Mouse (Mus musculus) CH12.LX (cell line): ENCODE measurements at regions not wholly inside any gene's neighbourhood (a gene's known extent, or its start where the extent isn't known, plus 50 kb on each side); places are given as distances from the start of the nearest gene placed in this dataset.

Source experiments
- DNase-seq: peaks from one replicate; pipeline ENCODE4 v3.0.0-alpha.2; 2013; ENCODE audit errors: extremely low read depth
- H3K27ac ChIP-seq: 2 replicates; pipeline ENCODE4 v1.5.1; 2012; ENCODE audit warnings: low read depth, mild to moderate bottlenecking, control low read depth, moderate library complexity; ENCODE audit not compliant: insufficient read depth
- H3K27me3 ChIP-seq: replicated peaks from 2 replicates; pipeline ENCODE3; 2012; ENCODE audit warnings: inconsistent platforms
- H3K36me3 ChIP-seq, 2 experiments: replicated peaks in 1 of 2; 2 replicates each; pipeline versions ENCODE3 to v1.6.1; 2012; ENCODE audit warnings: inconsistent platforms in 1 of 2, low read length in 1 of 2, mild to moderate bottlenecking in 1 of 2, mixed read lengths in 1 of 2, moderate library complexity in 1 of 2; ENCODE audit not compliant: control insufficient read depth in 1 of 2, insufficient read depth in 1 of 2
- H3K4me1 ChIP-seq, 2 experiments: 2 replicates each; pipeline ENCODE4 v1.6.1; 2012; ENCODE audit warnings: inconsistent platforms in 1 of 2, moderate library complexity in 1 of 2; ENCODE audit not compliant: insufficient read depth in 2 of 2, control insufficient read depth in 1 of 2
- H3K4me2 ChIP-seq: 2 replicates; pipeline ENCODE4 v1.6.1; 2012; ENCODE audit warnings: low read depth, mild to moderate bottlenecking, control low read depth; ENCODE audit not compliant: poor library complexity, insufficient read depth, severe bottlenecking
- H3K4me3 ChIP-seq, 3 experiments: fragments of 150-350 bp in 1 of 3; sonication (generic) in 1 of 3; replicated peaks in 1 of 3; 2 replicates each; pipeline versions ENCODE3 to v1.5.1; 2011 to 2012; ENCODE audit warnings: low read depth in 2 of 3, low read length in 2 of 3, mild to moderate bottlenecking in 2 of 3, moderate library complexity in 2 of 3, control low read depth in 1 of 3, improper control_type of control experiment in 1 of 3, inconsistent platforms in 1 of 3, mixed read lengths in 1 of 3; ENCODE audit not compliant: poor library complexity in 1 of 3
- H3K79me2 ChIP-seq: replicated peaks from 2 replicates; pipeline ENCODE4 v1.6.1; 2012; ENCODE audit warnings: mild to moderate bottlenecking, moderate library complexity; ENCODE audit not compliant: control insufficient read depth, poor library complexity, insufficient read depth, severe bottlenecking; ENCODE audit errors: extremely low read depth
- H3K9ac ChIP-seq: 2 replicates; pipeline ENCODE4 v1.6.1; 2012; ENCODE audit warnings: low read depth, mild to moderate bottlenecking, control low read depth, moderate library complexity; ENCODE audit not compliant: insufficient read depth
- H3K9me3 ChIP-seq: replicated peaks from 2 replicates; pipeline ENCODE3; 2012; ENCODE audit warnings: low read length, inconsistent platforms, mixed read lengths
- CHD1 ChIP-seq: IDR thresholded peaks from 2 replicates; pipeline ENCODE4 v1.6.1; 2012; ENCODE audit warnings: low read depth, low read length, improper control_type of control experiment, inconsistent platforms
- CHD2 ChIP-seq: IDR thresholded peaks from 2 replicates; pipeline ENCODE4 v1.6.1; 2011; ENCODE audit warnings: low read length, improper control_type of control experiment
- E2F4 ChIP-seq: IDR thresholded peaks from 2 replicates; pipeline ENCODE4 v1.6.1; 2011; ENCODE audit warnings: low read depth, low read length, improper control_type of control experiment; ENCODE audit not compliant: insufficient replicate concordance
- EP300 ChIP-seq: IDR thresholded peaks from 2 replicates; pipeline ENCODE4 v1.6.1; 2011; ENCODE audit warnings: low read length, improper control_type of control experiment
- IRF4 ChIP-seq: IDR thresholded peaks from 2 replicates; pipeline ENCODE4 v1.6.1; 2014; ENCODE audit warnings: low read depth, mild to moderate bottlenecking, inconsistent platforms, low read length, improper control_type of control experiment
- JUND ChIP-seq: conservative IDR thresholded peaks from 2 replicates; pipeline ENCODE4 v1.6.1; 2011; ENCODE audit warnings: low read depth, low read length, improper control_type of control experiment
- KAT2A ChIP-seq: IDR thresholded peaks from 2 replicates; pipeline ENCODE4 v1.6.1; 2012; ENCODE audit warnings: low read length, improper control_type of control experiment, inconsistent platforms; ENCODE audit not compliant: insufficient replicate concordance
- MAFK ChIP-seq: IDR thresholded peaks from 2 replicates; pipeline ENCODE4 v1.6.1; 2011; ENCODE audit warnings: low read length, improper control_type of control experiment; ENCODE audit not compliant: insufficient replicate concordance
- MAZ ChIP-seq: IDR thresholded peaks from 2 replicates; pipeline ENCODE4 v1.6.1; 2012; ENCODE audit warnings: low read depth, mild to moderate bottlenecking, inconsistent platforms, low read length, improper control_type of control experiment, moderate library complexity
- NELFE ChIP-seq: IDR thresholded peaks from 2 replicates; pipeline ENCODE4 v1.6.1; 2011; ENCODE audit warnings: low read depth, low read length, improper control_type of control experiment
- POLR2AphosphoS2 ChIP-seq: IDR thresholded peaks from 2 replicates; pipeline ENCODE4 v1.6.1; 2011; ENCODE audit warnings: low read depth, low read length, improper control_type of control experiment
- RCOR1 ChIP-seq: conservative IDR thresholded peaks from 2 replicates; pipeline ENCODE4 v1.6.1; 2012; ENCODE audit warnings: low read depth, mild to moderate bottlenecking, inconsistent platforms, low read length, improper control_type of control experiment
- SIN3A ChIP-seq: IDR thresholded peaks from 2 replicates; pipeline ENCODE4 v1.6.1; 2012; ENCODE audit warnings: low read length, improper control_type of control experiment, inconsistent platforms
- SMC3 ChIP-seq: IDR thresholded peaks from 2 replicates; pipeline ENCODE4 v1.6.1; 2011; ENCODE audit warnings: low read depth, low read length, improper control_type of control experiment
- TBP ChIP-seq: conservative IDR thresholded peaks from 2 replicates; pipeline ENCODE4 v1.6.1; 2011; ENCODE audit warnings: low read depth, low read length, improper control_type of control experiment
- UBTF ChIP-seq: IDR thresholded peaks from 2 replicates; pipeline ENCODE4 v1.6.1; 2012; ENCODE audit warnings: low read depth, mild to moderate bottlenecking, inconsistent platforms, low read length, improper control_type of control experiment, moderate library complexity
- ZC3H11A ChIP-seq: IDR thresholded peaks from 2 replicates; pipeline ENCODE4 v1.6.1; 2012; ENCODE audit warnings: low read depth, mild to moderate bottlenecking, inconsistent platforms, low read length, improper control_type of control experiment
- ZMIZ1 ChIP-seq: IDR thresholded peaks from 2 replicates; pipeline ENCODE4 v1.6.1; 2012; ENCODE audit warnings: low read depth, mild to moderate bottlenecking, inconsistent platforms, low read length, improper control_type of control experiment
- ZNF384 ChIP-seq: IDR thresholded peaks from 2 replicates; pipeline ENCODE4 v1.6.1; 2012; ENCODE audit warnings: low read depth, low read length, improper control_type of control experiment, inconsistent platforms
- dilution Hi-C: fragments of 300-500 bp; cut with MboI; formaldehyde crosslinking; loops from 2 replicates; pipeline ENCODE4 v1.14.3; 2020; ENCODE audit warnings: low sequenced_read_pairs; ENCODE audit not compliant: extremely low pct_unique_long_range_greater_than_20kb, extremely low pct_ligation_motif_present
- in situ Hi-C: fragments of 300-500 bp; cut with MboI; formaldehyde crosslinking; loops from 3 replicates; pipeline ENCODE4 v1.14.3; 2019; ENCODE audit warnings: low sequenced_read_pairs, low pct_ligation_motif_present, low pct_unique_long_range_greater_than_20kb, mixed read lengths

GRCm38 (mm10) chr4:8990551-8990950 is 751.7 kb upstream of the Car8 start:
- TF ChIP-seq KAT2A (no peak), ZMIZ1 (no peak), MAFK (no peak), MAZ (no peak), POLR2AphosphoS2 (no peak)
- peaks cover 0 to 6% of the 10 kb centered on the region in 2 experiments; a peak in 2 of 4 replicates for H3K4me1 ChIP-seq
- H3K4me2 ChIP-seq, result no peak overlapping the region
- no peak for DNase-seq
- no peak overlapping the region for H3K27ac ChIP-seq
- H3K36me3 ChIP-seq, result no peaks in the 10 kb centered on the region
- no peak overlapping the region for H3K9ac ChIP-seq
- in situ Hi-C loops (no loop called here), dilution Hi-C loops (no loop called here)
- H3K9me3 ChIP-seq, result no peaks in the 10 kb centered on the region
- no peaks in the 10 kb centered on the region for H3K27me3 ChIP-seq
- H3K4me3 ChIP-seq, result no peak overlapping the region
- no peaks in the 10 kb centered on the region for H3K79me2 ChIP-seq

GRCm38 (mm10) chr4:8989614-8990013 is 750.8 kb upstream of the Car8 start:
- no peak for DNase-seq
- dilution Hi-C loops (no loop called here), in situ Hi-C loops (no loop called here)
- Histone ChIP-seq H3K79me2 (no peaks in the 10 kb centered on the region), H3K9ac (no peak overlapping the region), H3K9me3 (no peaks in the 10 kb centered on the region), H3K4me1 (peaks cover 0 to 6% of the 10 kb centered on the region in 2 experiments; a peak in 2 of 4 replicates), H3K36me3 (no peaks in the 10 kb centered on the region), H3K27ac (no peak overlapping the region), H3K4me3 (no peak overlapping the region), H3K27me3 (no peaks in the 10 kb centered on the region), H3K4me2 (no peak overlapping the region)
- no peak for TF ChIP-seq TBP
- no peak for TF ChIP-seq ZNF384
- no peak for TF ChIP-seq NELFE
- no peak for TF ChIP-seq JUND
- TF ChIP-seq SIN3A, result no peak
- TF ChIP-seq UBTF, result no peak
- no peak for TF ChIP-seq E2F4
- TF ChIP-seq SMC3, result no peak
- no peak for TF ChIP-seq RCOR1
- no peak for TF ChIP-seq IRF4
- no peak for TF ChIP-seq CHD2
- no peak for TF ChIP-seq EP300
- TF ChIP-seq ZC3H11A, result no peak
- no peak for TF ChIP-seq CHD1
